ENCODE assay signal across 15 mouse cellular contexts in genomic region chr15:17797516-17797915, GRCm38 (mm10).
"Had no signal": no experiment of that assay in that cellular context is flagged by ENCODE, and none has a peak within 500 bp of the region (broad histone marks: within the 10 kb centered on the region; RNA-seq: fewer than 3 reads in every experiment).

No protein-coding gene starts in this region.

- H3K9ac ChIP-seq: neural tube, embryonic 13.5 days; stomach, embryonic 15.5 days had no signal

- H3K4me2 ChIP-seq: neural tube, embryonic 13.5 days; stomach, embryonic 15.5 days had no signal

- H3K4me1 ChIP-seq: neural tube, embryonic 13.5 days; stomach, embryonic 15.5 days had no signal

- H3K4me3 ChIP-seq: neural tube, embryonic 13.5 days; stomach, embryonic 15.5 days had no signal

- H3K27me3 ChIP-seq: neural tube, embryonic 13.5 days; stomach, embryonic 15.5 days had no signal

- H3K9me3 ChIP-seq: neural tube, embryonic 13.5 days; stomach, embryonic 15.5 days had no signal

- DNase-seq: retina, postnatal 1 day; right cerebral cortex, adult 18-20 months; right cerebral cortex, postnatal 14 days; right cerebral cortex, postnatal 25 days; right cerebral cortex, postnatal 4 days; spleen, adult 18-20 months; thymus, adult 18-20 months; thymus, adult 2 months; thymus, postnatal 14 days; thymus, postnatal 25 days; thymus, postnatal 36 days; thymus, postnatal 4 days had no signal

- H3K27ac ChIP-seq: neural tube, embryonic 13.5 days; stomach, embryonic 15.5 days; stomach, postnatal 0 days had no signal

- H3K36me3 ChIP-seq: neural tube, embryonic 13.5 days; stomach, embryonic 15.5 days had no signal
